Mouse (Mus musculus): ENCODE measurements around the gene Sipa1l3.

Sipa1l3 gene

GRCm38 (mm10) chr7:29309221-29309721 is 209.2 kb downstream of the Sipa1l3 start:
- intact Hi-C loops (cut with DNase I) = no loop called here

- intact Hi-C loops (cut with DNase I) = no loop called here
Observed at GRCm38 (mm10) chr7:29307350-29308104, 210.9 kb downstream of the Sipa1l3 start.

- intact Hi-C loops (cut with DNase I) = no loop called here
Observed at GRCm38 (mm10) chr7:29306619-29307018, 211.8 kb downstream of the Sipa1l3 start.

- intact Hi-C loops (cut with DNase I) = no loop called here
Observed at GRCm38 (mm10) chr7:29306108-29306507, 212.3 kb downstream of the Sipa1l3 start.

- intact Hi-C loops (cut with DNase I) = no loop called here
Observed at GRCm38 (mm10) chr7:29305263-29305988, 213.0 kb downstream of the Sipa1l3 start.

GRCm38 (mm10) chr7:29304463-29305262 is 213.8 kb downstream of the Sipa1l3 start:
- intact Hi-C loops (cut with DNase I) = loop anchor here (5.0 kb wide), 2 partner anchors 58 to 218 kb away; no protein-coding TSS in a partner anchor

- intact Hi-C loops (cut with DNase I) = loop anchor here (5.0 kb wide), 2 partner anchors 58 to 218 kb away; no protein-coding TSS in a partner anchor
Observed at GRCm38 (mm10) chr7:29303738-29304462, 214.5 kb downstream of the Sipa1l3 start, which contains the start of gene Dpf1. Gene Dpf1 (plus strand): TSS chr7:29303951.

GRCm38 (mm10) chr7:29302641-29303040 is 215.8 kb downstream of the Sipa1l3 start:
- intact Hi-C loops (cut with DNase I) = loop anchor here (5.0 kb wide), 2 partner anchors 60 to 220 kb away; no protein-coding TSS in a partner anchor

- intact Hi-C loops (cut with DNase I) = loop anchor here (5.0 kb wide), 2 partner anchors 61 to 221 kb away; no protein-coding TSS in a partner anchor
Observed at GRCm38 (mm10) chr7:29301127-29301566, 217.3 kb downstream of the Sipa1l3 start.

GRCm38 (mm10) chr7:29296998-29297397 is 221.4 kb downstream of the Sipa1l3 start:
- intact Hi-C loops (cut with DNase I) = loop anchor here (5.0 to 10.0 kb wide), 4 partner anchors 50 to 242 kb away; partner anchors contain the start of genes 2200002D01Rik, Psmd8 and Ryr1

- intact Hi-C loops (cut with DNase I) = loop anchor here (5.0 to 10.0 kb wide), 4 partner anchors 49 to 241 kb away; partner anchors contain the start of genes 2200002D01Rik, Psmd8 and Ryr1
Observed at GRCm38 (mm10) chr7:29295861-29296647, 222.4 kb downstream of the Sipa1l3 start.

- intact Hi-C loops (cut with DNase I) = loop anchor here (10.0 kb wide), 1 partner anchor 239 kb away; no protein-coding TSS in a partner anchor
Observed at GRCm38 (mm10) chr7:29294111-29294761, 224.2 kb downstream of the Sipa1l3 start.

GRCm38 (mm10) chr7:29293131-29294065 is 225.0 kb downstream of the Sipa1l3 start:
- intact Hi-C loops (cut with DNase I) = loop anchor here (10.0 kb wide), 1 partner anchor 239 kb away; no protein-coding TSS in a partner anchor

GRCm38 (mm10) chr7:29292458-29293098 is 225.9 kb downstream of the Sipa1l3 start:
- intact Hi-C loops (cut with DNase I) = loop anchor here (10.0 kb wide), 1 partner anchor 238 kb away; no protein-coding TSS in a partner anchor

- intact Hi-C loops (cut with DNase I) = loop anchor here (10.0 kb wide), 1 partner anchor 237 kb away; no protein-coding TSS in a partner anchor
Observed at GRCm38 (mm10) chr7:29291616-29292457, 226.6 kb downstream of the Sipa1l3 start.

Measured in adrenal gland (tissue).